Mouse (Mus musculus): ENCODE data around the gene Cers6.

DNA sequence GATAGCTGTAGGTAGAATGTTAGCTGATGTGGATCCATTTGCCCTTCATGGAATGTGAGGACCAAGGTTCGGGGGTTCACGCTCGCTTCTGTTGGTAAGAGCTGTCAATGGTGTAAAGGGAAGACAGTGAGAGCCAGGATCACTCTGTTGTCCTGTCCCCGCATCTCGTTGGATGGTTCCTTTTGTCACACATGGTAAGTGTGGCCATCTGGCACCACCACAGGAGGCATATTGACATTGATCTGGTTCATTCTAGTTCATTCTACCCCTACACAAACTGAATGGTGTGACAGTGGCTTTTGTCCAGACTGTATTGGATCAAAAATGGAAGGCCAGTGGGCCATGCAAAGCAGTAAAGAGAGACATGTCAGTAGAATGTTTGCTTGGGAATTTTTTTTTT lies 142.8 kb downstream of the Cers6 start:
- no peak for TF ChIP-seq CTCF (IDR thresholded peaks at IDR 0.05; ENCODE audit: low read depth)
- TF ChIP-seq EP300 (IDR thresholded peaks at IDR 0.05; ENCODE audit: low read depth): no peak

All from liver, embryonic 14.5 days (tissue).